Mouse (Mus musculus) forebrain, embryonic 16.5 days (tissue): ENCODE measurements at regions not wholly inside any gene's neighbourhood (a gene's known extent, or its start where the extent isn't known, plus 50 kb on each side); places are given as distances from the start of the nearest gene placed in this dataset.

Experiments
- ATAC-seq: fragments of 200-750 bp; cut with Nextera tagmentation; 2 replicates; pipeline ENCODE4 v1.8.0; 2017; ENCODE audit warnings: mild to moderate bottlenecking, moderate library complexity
- H3K27ac ChIP-seq: fragments of 300-500 bp; sonication (generic); 2 replicates; pipeline ENCODE4 v1.5.1; 2014; ENCODE audit warnings: low read length, control low read depth
- H3K27me3 ChIP-seq: fragments of 300-500 bp; sonication (generic); replicated peaks from 2 replicates; pipeline ENCODE4 v1.6.1; 2014; ENCODE audit warnings: low read length; ENCODE audit not compliant: control insufficient read depth, insufficient read depth
- H3K36me3 ChIP-seq: fragments of 300-500 bp; sonication (generic); 2 replicates; pipeline ENCODE4 v1.6.1; 2014; ENCODE audit not compliant: control insufficient read depth, insufficient read depth
- H3K4me1 ChIP-seq: fragments of 300-500 bp; sonication (generic); replicated peaks from 2 replicates; pipeline ENCODE4 v1.6.1; 2014; ENCODE audit warnings: low read length; ENCODE audit not compliant: control insufficient read depth, insufficient read depth
- H3K4me2 ChIP-seq: fragments of 300-500 bp; sonication (generic); 2 replicates; pipeline ENCODE4 v1.6.1; 2014; ENCODE audit warnings: mild to moderate bottlenecking, low read length, control low read depth
- H3K4me3 ChIP-seq: fragments of 300-500 bp; sonication (generic); replicated peaks from 2 replicates; pipeline ENCODE4 v1.5.1; 2014; ENCODE audit warnings: mild to moderate bottlenecking, low read length, control low read depth
- H3K9ac ChIP-seq: fragments of 300-500 bp; sonication (generic); replicated peaks from 2 replicates; pipeline ENCODE4 v1.6.1; 2014; ENCODE audit warnings: low read depth, low read length, control low read depth
- H3K9me3 ChIP-seq: fragments of 300-500 bp; sonication (generic); 2 replicates; pipeline ENCODE4 v1.6.1; 2016; ENCODE audit warnings: low read length; ENCODE audit not compliant: control insufficient read depth
- WGBS: fragments of 180-500 bp; shearing (Covaris S2); extraction: QIAGEN DNeasy Blood & Tissue Kit; methylation state at CpG from one replicate; pipeline ENCODE4 v1.1.7; 2014; 5-methylcytosine and 5-hydroxymethylcytosine counted together

DNA sequence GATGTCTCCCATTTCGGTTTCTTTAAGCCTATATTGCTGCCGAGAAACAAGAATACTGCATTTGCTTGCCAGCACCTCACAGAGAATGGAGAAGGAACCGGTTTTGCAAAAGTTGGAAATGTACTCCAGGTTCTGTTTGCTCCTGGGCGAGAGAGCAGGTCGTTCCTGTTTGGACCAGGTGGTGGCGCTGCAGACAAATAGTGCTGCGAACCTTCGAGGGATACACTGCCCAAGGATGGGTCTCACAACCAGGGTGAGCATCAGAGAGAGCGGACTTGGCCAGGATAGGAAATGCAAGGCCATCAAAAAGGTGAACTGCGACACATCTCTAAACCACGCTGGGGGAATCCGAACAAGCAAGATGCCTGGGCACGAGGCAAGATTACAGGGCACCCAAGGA, 54.0 kb upstream of the Ets2 start:
- no peaks in the 10 kb centered on the region for H3K9me3 ChIP-seq
- no peak overlapping the region for H3K27ac ChIP-seq
- H3K4me1 ChIP-seq = no peaks in the 10 kb centered on the region
- H3K4me2 ChIP-seq = no peak overlapping the region
- 17% methylated on average over 13 of the region's 13 CpGs for WGBS
- H3K27me3 ChIP-seq = no peaks in the 10 kb centered on the region
- no peak overlapping the region for H3K9ac ChIP-seq
- ATAC-seq = peak; percentile 54; the same call in 1 of the 2 replicates
- H3K4me3 ChIP-seq = no peak overlapping the region
- no peaks in the 10 kb centered on the region for H3K36me3 ChIP-seq

DNA sequence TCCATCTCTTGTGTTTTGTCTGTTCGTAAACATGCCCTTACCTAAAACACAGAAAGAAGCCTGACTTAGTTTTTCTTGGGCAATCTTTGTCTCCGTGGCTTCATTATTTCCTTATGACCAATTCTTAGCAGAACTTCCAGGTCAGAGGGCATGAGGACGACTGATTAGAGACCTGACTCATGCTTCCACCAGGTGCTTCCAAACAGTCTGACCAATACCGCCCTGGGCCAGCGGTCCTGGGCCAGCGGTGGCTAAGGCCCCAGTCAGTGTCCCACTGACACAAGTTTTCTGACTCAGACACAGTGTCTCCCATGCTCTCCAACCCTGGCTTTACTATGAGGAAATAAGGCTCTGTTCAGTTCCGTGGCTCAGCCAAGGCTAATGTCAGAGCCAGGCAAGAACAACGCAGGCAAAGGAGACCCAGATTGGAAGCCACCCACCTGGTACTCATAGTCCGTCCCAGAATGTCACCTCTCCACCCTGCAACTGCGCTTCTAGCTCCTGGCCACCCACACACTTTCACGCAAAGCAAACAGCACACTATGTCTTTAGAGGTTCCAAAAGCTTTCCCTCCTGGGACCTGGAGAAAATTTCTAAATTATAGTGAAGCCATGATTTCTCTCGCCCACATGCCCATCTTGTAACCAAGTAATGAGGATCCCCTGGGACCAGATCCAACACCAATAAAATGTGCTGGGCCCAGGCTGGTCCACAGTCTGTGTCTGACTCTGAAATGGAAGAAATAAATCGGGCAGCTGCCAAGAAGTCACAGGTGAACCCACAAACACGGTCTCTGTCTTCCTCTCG, 56.6 kb upstream of the Erg start:
- WGBS = 81% methylated on average over 15 of the region's 15 CpGs
- Histone ChIP-seq H3K4me1 (no peaks in the 10 kb centered on the region), H3K9me3 (no peaks in the 10 kb centered on the region), H3K27me3 (no peaks in the 10 kb centered on the region), H3K36me3 (no peaks in the 10 kb centered on the region), H3K9ac (no peak overlapping the region), H3K4me3 (no peak overlapping the region), H3K27ac (no peak overlapping the region), H3K4me2 (no peak overlapping the region)
- no peak for ATAC-seq

DNA sequence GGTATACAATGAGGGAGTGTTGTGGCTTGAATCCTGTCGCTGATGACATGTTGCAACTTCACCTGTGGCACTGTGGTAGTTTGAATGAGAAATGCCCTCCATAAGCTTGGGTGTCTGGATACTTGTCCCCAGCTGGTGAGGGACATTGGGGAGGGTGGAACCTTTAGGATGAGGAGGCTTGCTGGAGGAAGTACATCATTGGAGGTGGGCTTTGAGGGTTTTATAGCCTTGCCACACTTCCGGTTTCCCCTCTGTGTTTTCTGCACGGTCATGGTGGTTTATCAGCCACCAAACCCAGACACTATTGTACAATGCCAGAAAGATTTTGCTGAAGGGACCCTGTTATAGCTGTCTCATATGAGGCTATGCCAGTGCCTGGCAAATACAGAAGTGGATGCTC, 54.3 kb upstream of the Erg start:
- no peaks in the 10 kb centered on the region for H3K36me3 ChIP-seq
- H3K9ac ChIP-seq = no peak overlapping the region
- no peak overlapping the region for H3K27ac ChIP-seq
- no peaks in the 10 kb centered on the region for H3K4me1 ChIP-seq
- H3K4me3 ChIP-seq = no peak overlapping the region
- no peaks in the 10 kb centered on the region for H3K27me3 ChIP-seq
- H3K9me3 ChIP-seq = no peaks in the 10 kb centered on the region
- no peak for ATAC-seq
- 90% methylated on average over 3 of the region's 3 CpGs for WGBS
- no peak overlapping the region for H3K4me2 ChIP-seq

DNA sequence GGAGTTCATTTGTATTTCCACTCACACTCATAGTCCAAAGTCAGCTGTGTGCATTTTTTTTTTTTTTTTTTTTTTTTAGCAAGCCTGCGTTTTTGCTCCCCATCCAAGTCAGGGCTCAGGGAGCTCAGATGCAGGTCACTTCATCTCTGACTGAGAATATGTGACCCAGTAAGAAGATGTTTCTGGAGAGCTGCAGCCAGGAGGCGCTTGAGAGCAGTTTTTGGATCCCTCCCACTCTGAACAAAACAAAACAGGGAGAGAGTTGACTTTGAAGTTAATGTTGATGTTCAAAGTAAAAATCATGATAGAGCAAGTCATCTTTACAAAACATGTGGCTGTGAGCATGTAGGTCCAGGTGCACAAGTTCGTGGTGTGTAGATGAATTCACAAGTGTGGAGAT, 53.3 kb upstream of the Erg start:
- Histone ChIP-seq H3K27me3 (no peaks in the 10 kb centered on the region), H3K9ac (no peak overlapping the region), H3K9me3 (no peaks in the 10 kb centered on the region), H3K4me2 (no peak overlapping the region), H3K36me3 (no peaks in the 10 kb centered on the region), H3K27ac (no peak overlapping the region), H3K4me1 (no peaks in the 10 kb centered on the region), H3K4me3 (no peak overlapping the region)
- WGBS = 97% methylated on average over 3 of the region's 3 CpGs
- ATAC-seq = no peak

DNA sequence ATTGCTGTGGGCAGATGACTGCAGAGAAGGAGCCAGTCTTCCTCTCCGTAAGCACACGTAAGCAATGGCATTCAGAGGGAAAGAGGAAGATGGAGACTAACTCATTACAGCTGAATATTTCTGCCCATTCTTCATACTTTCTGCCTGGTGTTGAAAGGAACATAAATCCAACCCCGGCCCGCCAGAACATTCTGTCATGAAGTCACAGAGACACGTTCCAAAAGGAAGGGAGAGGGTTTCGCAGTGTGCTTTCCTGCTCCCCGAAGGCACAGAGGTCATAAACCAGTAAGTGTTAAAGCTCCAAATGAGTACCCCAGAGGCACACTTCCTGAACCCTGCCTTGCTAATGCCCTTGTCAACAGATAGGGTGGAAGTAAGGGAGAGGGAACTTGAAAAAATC, 51.5 kb upstream of the Erg start:
- H3K36me3 ChIP-seq = no peaks in the 10 kb centered on the region
- no peak overlapping the region for H3K9ac ChIP-seq
- no peak overlapping the region for H3K27ac ChIP-seq
- H3K4me1 ChIP-seq = no peaks in the 10 kb centered on the region
- no peaks in the 10 kb centered on the region for H3K27me3 ChIP-seq
- ATAC-seq = no peak
- 85% methylated on average over 7 of the region's 7 CpGs for WGBS
- H3K9me3 ChIP-seq = no peaks in the 10 kb centered on the region
- no peak overlapping the region for H3K4me3 ChIP-seq
- no peak overlapping the region for H3K4me2 ChIP-seq

DNA sequence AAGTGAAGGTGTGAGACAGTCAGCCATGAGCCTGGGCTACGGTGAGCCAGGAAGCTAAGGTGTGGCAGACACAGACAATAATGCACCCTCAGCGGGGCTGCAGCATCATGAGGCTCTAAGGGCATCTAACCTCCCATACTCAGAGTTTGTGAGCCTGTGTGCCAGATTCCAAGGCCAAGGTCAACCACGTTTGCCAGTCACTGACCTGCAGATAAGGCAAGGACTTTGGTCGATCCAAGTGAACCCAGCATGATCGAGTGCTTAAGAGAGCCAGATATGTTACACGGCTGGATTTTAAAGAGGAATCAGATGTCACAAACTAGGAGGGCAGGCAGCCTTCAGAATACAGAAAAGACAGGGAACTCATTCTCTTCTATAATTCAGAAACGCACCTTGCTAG, 50.2 kb upstream of the Erg start:
- H3K9me3 ChIP-seq = no peaks in the 10 kb centered on the region
- no peak for ATAC-seq
- H3K27ac ChIP-seq = no peak overlapping the region
- no peak overlapping the region for H3K4me2 ChIP-seq
- H3K4me1 ChIP-seq = no peaks in the 10 kb centered on the region
- H3K36me3 ChIP-seq = no peaks in the 10 kb centered on the region
- 92% methylated on average over 7 of the region's 7 CpGs for WGBS
- no peak overlapping the region for H3K9ac ChIP-seq
- no peak overlapping the region for H3K4me3 ChIP-seq
- H3K27me3 ChIP-seq = no peaks in the 10 kb centered on the region
